Mouse (Mus musculus): ENCODE measurements around the gene Rad51b. TPM values are rescaled to one million over a fixed set of nuclear protein-coding genes. Genes with fewer than 3 reads are reported as not detected.

Gene Rad51b
- polyA plus RNA-seq, 1 experiment from 2014 or later = 4.7 TPM

GRCm38 (mm10) chr12:79441210-79442005, 144.3 kb downstream of the Rad51b start:
- no peak overlapping the region for H3K9ac ChIP-seq (ENCODE audit: low read length)
- 77% methylated on average over 12 of the region's 12 CpGs for WGBS
- no peaks in the 10 kb centered on the region for H3K27me3 ChIP-seq (ENCODE audit: control insufficient read depth, insufficient read depth, low read length)
- ATAC-seq (ENCODE audit: insufficient read depth, low FRiP score, low TSS enrichment) (no peak), DNase-seq (ENCODE audit: low spot score) (no peak)
- no peak overlapping the region for H3K27ac ChIP-seq (ENCODE audit: low read depth, low read length)
- H3K4me1 ChIP-seq (ENCODE audit: control insufficient read depth, insufficient read depth, low read length) = no peaks in the 10 kb centered on the region
- H3K4me3 ChIP-seq (ENCODE audit: low read depth, low read length) = no peak overlapping the region
- H3K9me3 ChIP-seq (ENCODE audit: control insufficient read depth, low read length) = no peaks in the 10 kb centered on the region
- no peaks in the 10 kb centered on the region for H3K36me3 ChIP-seq (ENCODE audit: control insufficient read depth, insufficient read depth, low read length)
- no peak overlapping the region for H3K4me2 ChIP-seq (ENCODE audit: low read depth)

GRCm38 (mm10) chr12:79442126-79442525, 145.0 kb downstream of the Rad51b start:
- H3K9me3 ChIP-seq (ENCODE audit: control insufficient read depth, low read length) = no peaks in the 10 kb centered on the region
- DNase-seq (ENCODE audit: low spot score) (no peak), ATAC-seq (ENCODE audit: insufficient read depth, low FRiP score, low TSS enrichment) (no peak)
- H3K36me3 ChIP-seq (ENCODE audit: control insufficient read depth, insufficient read depth, low read length) = no peaks in the 10 kb centered on the region
- no peaks in the 10 kb centered on the region for H3K4me1 ChIP-seq (ENCODE audit: control insufficient read depth, insufficient read depth, low read length)
- no peak overlapping the region for H3K4me3 ChIP-seq (ENCODE audit: low read depth, low read length)
- H3K27ac ChIP-seq (ENCODE audit: low read depth, low read length) = no peak overlapping the region
- 76% methylated on average over 7 of the region's 7 CpGs for WGBS
- H3K9ac ChIP-seq (ENCODE audit: low read length) = no peak overlapping the region
- H3K4me2 ChIP-seq (ENCODE audit: low read depth) = no peak overlapping the region
- no peaks in the 10 kb centered on the region for H3K27me3 ChIP-seq (ENCODE audit: control insufficient read depth, insufficient read depth, low read length)

- no peaks in the 10 kb centered on the region for H3K27me3 ChIP-seq (ENCODE audit: control insufficient read depth, insufficient read depth, low read length)
- H3K27ac ChIP-seq (ENCODE audit: low read depth, low read length) = no peak overlapping the region
- ATAC-seq (ENCODE audit: insufficient read depth, low FRiP score, low TSS enrichment) (no peak), DNase-seq (ENCODE audit: low spot score) (no peak)
- H3K4me1 ChIP-seq (ENCODE audit: control insufficient read depth, insufficient read depth, low read length) = no peaks in the 10 kb centered on the region
- no peak overlapping the region for H3K4me2 ChIP-seq (ENCODE audit: low read depth)
- 63% methylated on average over 6 of the region's 6 CpGs for WGBS
- H3K9me3 ChIP-seq (ENCODE audit: control insufficient read depth, low read length) = no peaks in the 10 kb centered on the region
- no peaks in the 10 kb centered on the region for H3K36me3 ChIP-seq (ENCODE audit: control insufficient read depth, insufficient read depth, low read length)
- no peak overlapping the region for H3K4me3 ChIP-seq (ENCODE audit: low read depth, low read length)
- no peak overlapping the region for H3K9ac ChIP-seq (ENCODE audit: low read length)
Measured at GRCm38 (mm10) chr12:79442836-79443390, 145.8 kb downstream of the Rad51b start.

GRCm38 (mm10) chr12:79444646-79445045, 147.6 kb downstream of the Rad51b start:
- Histone ChIP-seq H3K9ac (ENCODE audit: low read length) (no peak overlapping the region), H3K4me2 (ENCODE audit: low read depth) (no peak overlapping the region), H3K4me3 (ENCODE audit: low read depth, low read length) (no peak overlapping the region), H3K9me3 (ENCODE audit: control insufficient read depth, low read length) (no peaks in the 10 kb centered on the region), H3K27me3 (ENCODE audit: control insufficient read depth, insufficient read depth, low read length) (no peaks in the 10 kb centered on the region), H3K27ac (ENCODE audit: low read depth, low read length) (no peak overlapping the region), H3K36me3 (ENCODE audit: control insufficient read depth, insufficient read depth, low read length) (no peaks in the 10 kb centered on the region), H3K4me1 (ENCODE audit: control insufficient read depth, insufficient read depth, low read length) (no peaks in the 10 kb centered on the region)
- no peak for ATAC-seq (ENCODE audit: insufficient read depth, low FRiP score, low TSS enrichment)
- no peak for DNase-seq (ENCODE audit: low spot score)
- WGBS = 79% methylated on average over 2 of the region's 2 CpGs

GRCm38 (mm10) chr12:79447039-79447438, 150.0 kb downstream of the Rad51b start:
- Histone ChIP-seq H3K36me3 (ENCODE audit: control insufficient read depth, insufficient read depth, low read length) (no peaks in the 10 kb centered on the region), H3K9me3 (ENCODE audit: control insufficient read depth, low read length) (no peaks in the 10 kb centered on the region), H3K4me1 (ENCODE audit: control insufficient read depth, insufficient read depth, low read length) (no peaks in the 10 kb centered on the region), H3K27me3 (ENCODE audit: control insufficient read depth, insufficient read depth, low read length) (no peaks in the 10 kb centered on the region), H3K27ac (ENCODE audit: low read depth, low read length) (no peak overlapping the region), H3K9ac (ENCODE audit: low read length) (no peak overlapping the region), H3K4me3 (ENCODE audit: low read depth, low read length) (no peak overlapping the region), H3K4me2 (ENCODE audit: low read depth) (no peak overlapping the region)
- ATAC-seq (ENCODE audit: insufficient read depth, low FRiP score, low TSS enrichment) (no peak), DNase-seq (ENCODE audit: low spot score) (no peak)
- WGBS = 69% methylated on average over 3 of the region's 3 CpGs

GRCm38 (mm10) chr12:79449817-79450411, 152.8 kb downstream of the Rad51b start:
- no peak for ATAC-seq (ENCODE audit: insufficient read depth, low FRiP score, low TSS enrichment)
- Histone ChIP-seq H3K27me3 (ENCODE audit: control insufficient read depth, insufficient read depth, low read length) (no peaks in the 10 kb centered on the region), H3K4me3 (ENCODE audit: low read depth, low read length) (no peak overlapping the region), H3K9ac (ENCODE audit: low read length) (no peak overlapping the region), H3K4me2 (ENCODE audit: low read depth) (no peak overlapping the region), H3K9me3 (ENCODE audit: control insufficient read depth, low read length) (no peaks in the 10 kb centered on the region), H3K36me3 (ENCODE audit: control insufficient read depth, insufficient read depth, low read length) (no peaks in the 10 kb centered on the region), H3K4me1 (ENCODE audit: control insufficient read depth, insufficient read depth, low read length) (no peaks in the 10 kb centered on the region), H3K27ac (ENCODE audit: low read depth, low read length) (no peak overlapping the region)
- 82% methylated on average over 8 of the region's 8 CpGs for WGBS
- DNase-seq (ENCODE audit: low spot score) = no peak

- H3K4me1 ChIP-seq (ENCODE audit: control insufficient read depth, insufficient read depth, low read length) = peaks cover 5% of the 10 kb centered on the region; the same call in 1 of the 2 replicates
- no peak overlapping the region for H3K4me2 ChIP-seq (ENCODE audit: low read depth)
- no peak overlapping the region for H3K4me3 ChIP-seq (ENCODE audit: low read depth, low read length)
- H3K9ac ChIP-seq (ENCODE audit: low read length) = no peak overlapping the region
- H3K9me3 ChIP-seq (ENCODE audit: control insufficient read depth, low read length) = no peaks in the 10 kb centered on the region
- ATAC-seq (ENCODE audit: insufficient read depth, low FRiP score, low TSS enrichment) (no peak), DNase-seq (ENCODE audit: low spot score) (no peak)
- no peaks in the 10 kb centered on the region for H3K36me3 ChIP-seq (ENCODE audit: control insufficient read depth, insufficient read depth, low read length)
- H3K27me3 ChIP-seq (ENCODE audit: control insufficient read depth, insufficient read depth, low read length) = no peaks in the 10 kb centered on the region
- no peak overlapping the region for H3K27ac ChIP-seq (ENCODE audit: low read depth, low read length)
- WGBS = 93% methylated on average over 4 of the region's 4 CpGs
Measured at GRCm38 (mm10) chr12:79452882-79453281, 155.8 kb downstream of the Rad51b start.

GRCm38 (mm10) chr12:79454017-79454416, 156.9 kb downstream of the Rad51b start:
- WGBS = 86% methylated on average over 4 of the region's 4 CpGs
- no peaks in the 10 kb centered on the region for H3K27me3 ChIP-seq (ENCODE audit: control insufficient read depth, insufficient read depth, low read length)

More at GRCm38 (mm10) chr12:79454017-79454416, 156.9 kb downstream of the Rad51b start:
- peaks cover 5% of the 10 kb centered on the region; the same call in 1 of the 2 replicates for H3K4me1 ChIP-seq (ENCODE audit: control insufficient read depth, insufficient read depth, low read length)
- ATAC-seq (ENCODE audit: insufficient read depth, low FRiP score, low TSS enrichment) = no peak
- no peak overlapping the region for H3K4me3 ChIP-seq (ENCODE audit: low read depth, low read length)
- no peak overlapping the region for H3K9ac ChIP-seq (ENCODE audit: low read length)
- H3K9me3 ChIP-seq (ENCODE audit: control insufficient read depth, low read length) = no peaks in the 10 kb centered on the region
- H3K4me2 ChIP-seq (ENCODE audit: low read depth) = no peak overlapping the region
- DNase-seq (ENCODE audit: low spot score) = no peak
- no peaks in the 10 kb centered on the region for H3K36me3 ChIP-seq (ENCODE audit: control insufficient read depth, insufficient read depth, low read length)
- H3K27ac ChIP-seq (ENCODE audit: low read depth, low read length) = no peak overlapping the region

All from neural tube, embryonic 11.5 days (tissue).